28 mouse cellular contexts compared by ENCODE assay signal in genomic region chr13:104123662-104124381, GRCm38 (mm10). TPM values are rescaled to one million over a fixed set of nuclear protein-coding genes. Genes with fewer than 3 reads are reported as not detected.
DNase-seq lines count a peak whose midpoint lies in the region; ATAC-seq and TF ChIP-seq lines count a peak whose summit lies in the region.
"Had no signal": no experiment of that assay in that cellular context is flagged by ENCODE, and none has a peak within 500 bp of the region (broad histone marks: within the 10 kb centered on the region; RNA-seq: fewer than 3 reads in every experiment).

No protein-coding gene starts in this region.

- no peaks in the 10 kb centered on the region for H3K27me3 ChIP-seq in intestine, embryonic 15.5 days (replicated peaks)
- no peaks in the 10 kb centered on the region for H3K27me3 ChIP-seq in intestine, postnatal 0 days (replicated peaks; ENCODE audit: control insufficient read depth, insufficient read depth, low read length)
- no peaks in the 10 kb centered on the region for H3K27me3 ChIP-seq in small intestine, adult 2 months (ENCODE audit: control insufficient read depth, insufficient read depth, low read length)
- H3K27me3 ChIP-seq: CH12.LX; forebrain, embryonic 13.5 days; heart, embryonic 13.5 days; Patski had no signal

- H3K27ac ChIP-seq in intestine, embryonic 15.5 days = no peak overlapping the region
- no peak overlapping the region for H3K27ac ChIP-seq in intestine, postnatal 0 days (ENCODE audit: low read depth, low read length)
- no peak overlapping the region for H3K27ac ChIP-seq in small intestine, adult 2 months (ENCODE audit: insufficient read depth, low read depth, low read length)
- H3K27ac ChIP-seq: forebrain, embryonic 10.5 days; forebrain, embryonic 13.5 days; heart, adult 2 months; heart, embryonic 10.5 days; heart, embryonic 13.5 days; hindbrain, embryonic 14.5 days had no signal

- H3K4me1 ChIP-seq in intestine, embryonic 15.5 days (replicated peaks) = no peaks in the 10 kb centered on the region
- no peaks in the 10 kb centered on the region for H3K4me1 ChIP-seq in intestine, postnatal 0 days (replicated peaks; ENCODE audit: control insufficient read depth, insufficient read depth, low read length)
- H3K4me1 ChIP-seq in small intestine, adult 2 months (ENCODE audit: control insufficient read depth, insufficient read depth, insufficient read length, low read length) = peaks cover 2% of the 10 kb centered on the region; the same call in 1 of the 2 replicates
- H3K4me1 ChIP-seq: heart, embryonic 10.5 days; heart, embryonic 13.5 days had no signal

- no peak overlapping the region for H3K4me2 ChIP-seq in intestine, embryonic 15.5 days (replicated peaks)
- H3K4me2 ChIP-seq in intestine, postnatal 0 days (replicated peaks; ENCODE audit: low read depth) = peak overlapping the region; percentile 39
- H3K4me2 ChIP-seq: forebrain, embryonic 13.5 days; heart, embryonic 13.5 days; hindbrain, embryonic 14.5 days had no signal

- no peak for TF ChIP-seq CTCF in intestine, postnatal 0 days (IDR thresholded peaks at IDR 0.05; ENCODE audit: low read depth)
- no peak for TF ChIP-seq CTCF in small intestine, adult 2 months (IDR thresholded peaks at IDR 0.05; ENCODE audit: extremely low read depth, insufficient read length, insufficient replicate concordance, low read depth, low read length)

- no peaks in the 10 kb centered on the region for H3K36me3 ChIP-seq in intestine, embryonic 15.5 days
- no peaks in the 10 kb centered on the region for H3K36me3 ChIP-seq in intestine, postnatal 0 days (ENCODE audit: control insufficient read depth, insufficient read depth)
- no peaks in the 10 kb centered on the region for H3K36me3 ChIP-seq in small intestine, adult 2 months (ENCODE audit: control insufficient read depth, insufficient read depth, low read length)
- H3K36me3 ChIP-seq: G1E had no signal

- WGBS in intestine, embryonic 15.5 days = 82% methylated on average over 20 of the region's 20 CpGs
- 60% methylated on average over 20 of the region's 20 CpGs for WGBS in intestine, postnatal 0 days
- WGBS in small intestine, adult 2 months = 41% methylated on average over 20 of the region's 20 CpGs

- peak; percentile 64; the same call in 1 of the 2 replicates for ATAC-seq in intestine, embryonic 15.5 days
- ATAC-seq in intestine, postnatal 0 days = peak; percentile 80
- ATAC-seq: forebrain, embryonic 13.5 days; forebrain, embryonic 16.5 days; Patski had no signal

- TF ChIP-seq POLR2A in small intestine, adult 2 months (IDR thresholded peaks at IDR 0.05; ENCODE audit: low read depth, low read length) = no peak

- H3K4me3 ChIP-seq in intestine, embryonic 15.5 days (replicated peaks) = no peak overlapping the region
- H3K4me3 ChIP-seq in intestine, postnatal 0 days (ENCODE audit: low read depth, low read length) = no peak overlapping the region
- H3K4me3 ChIP-seq in small intestine, adult 2 months (ENCODE audit: low read depth, low read length) = 0 out of 2 replicates have a peak overlapping the region, but pooled peaks have one; percentile 14
- H3K4me3 ChIP-seq: forebrain, embryonic 10.5 days; forebrain, embryonic 13.5 days; heart, adult 2 months; heart, embryonic 10.5 days; heart, embryonic 13.5 days had no signal

- no peaks in the 10 kb centered on the region for H3K9me3 ChIP-seq in intestine, embryonic 15.5 days
- H3K9me3 ChIP-seq in intestine, postnatal 0 days (ENCODE audit: control insufficient read depth) = no peaks in the 10 kb centered on the region
- H3K9me3 ChIP-seq: forebrain, embryonic 10.5 days; forebrain, embryonic 13.5 days; G1E; heart, embryonic 10.5 days; heart, embryonic 13.5 days had no signal

- peak; percentile 42 for DNase-seq in kidney, adult 9 months
- no peak for DNase-seq in kidney, postnatal 10 days
- no peak for DNase-seq in embryo, embryonic 11 days
- no peak for DNase-seq in layer of hippocampus, adult 9-10 months (ENCODE audit: low spot score)
- DNase-seq: adrenal gland, postnatal 10 days; adrenal gland, postnatal 36 days; B cell, adult 2 months; cerebellum, adult 11 months; cerebellum, adult 8-10 months; cerebellum, postnatal 10 days; cerebellum, postnatal 36 days; gastrocnemius, postnatal 10 days; gastrocnemius, postnatal 36 days; heart, adult 2 months; heart, postnatal 14 days; heart, postnatal 4 days had no signal

- no peak overlapping the region for H3K9ac ChIP-seq in intestine, embryonic 15.5 days
- no peak overlapping the region for H3K9ac ChIP-seq in intestine, postnatal 0 days (ENCODE audit: low read depth, low read length)
- H3K9ac ChIP-seq: forebrain, embryonic 13.5 days; heart, embryonic 13.5 days; hindbrain, embryonic 14.5 days had no signal

RNA-seq across cellular contexts. Expression of gene Sgtb, which starts 14.3 kb away (rescaled TPM):
- 4.3 and 4.8 TPM in 2 replicates for polyA plus RNA-seq in intestine, embryonic 15.5 days (2015; fragmentation: Nextera tagmentation; extraction: Ambion mirVana)
- 1.5 and 2.1 TPM in 2 replicates for polyA plus RNA-seq in intestine, postnatal 0 days (2015; fragmentation: Nextera tagmentation; extraction: Ambion mirVana)
- polyA plus RNA-seq in small intestine, adult 2 months (2012; rRNA removed) = 0.47 and 0.48 TPM in 2 replicates

RNA-seq across cellular contexts. Expression of gene Nln, which starts 14.4 kb away (rescaled TPM):
- 18.9 and 19.9 TPM in 2 replicates for polyA plus RNA-seq in intestine, embryonic 15.5 days (2015; fragmentation: Nextera tagmentation; extraction: Ambion mirVana)
- polyA plus RNA-seq in intestine, postnatal 0 days (2015; fragmentation: Nextera tagmentation; extraction: Ambion mirVana) = 11.7 and 13.3 TPM in 2 replicates
- 2.0 and 3.1 TPM in 2 replicates for polyA plus RNA-seq in small intestine, adult 2 months (2012; rRNA removed)

RNA-seq across cellular contexts. Expression of gene Trappc13, which starts 54.4 kb away (rescaled TPM):
- 56.2 and 61.4 TPM in 2 replicates for polyA plus RNA-seq in intestine, embryonic 15.5 days (2015; fragmentation: Nextera tagmentation; extraction: Ambion mirVana)
- 30.9 and 34.3 TPM in 2 replicates for polyA plus RNA-seq in intestine, postnatal 0 days (2015; fragmentation: Nextera tagmentation; extraction: Ambion mirVana)
- 1.7 and 4.6 TPM in 2 replicates for polyA plus RNA-seq in small intestine, adult 2 months (2012; rRNA removed)

RNA-seq across cellular contexts. Expression of gene Trim23, which starts 54.8 kb away (rescaled TPM):
- polyA plus RNA-seq in intestine, embryonic 15.5 days (2015; fragmentation: Nextera tagmentation; extraction: Ambion mirVana) = 10.9 and 13.2 TPM in 2 replicates
- 4.9 and 5.4 TPM in 2 replicates for polyA plus RNA-seq in intestine, postnatal 0 days (2015; fragmentation: Nextera tagmentation; extraction: Ambion mirVana)
- 0.32 and 0.39 TPM in 2 replicates for polyA plus RNA-seq in small intestine, adult 2 months (2012; rRNA removed)
